Mouse (Mus musculus) adrenal gland, postnatal 0 days (tissue): ENCODE results near the gene Atp1b1. TPM values are rescaled to one million over a fixed set of nuclear protein-coding genes. Genes with fewer than 3 reads are reported as not detected.

Source experiments
- polyA plus RNA-seq: library from polyadenylated mRNA; unstranded; fragments of >200 nt; fragmentation: Nextera tagmentation; extraction: Ambion mirVana; gene quantifications from 2 replicates; pipeline ENCODE4 v1.2.1, GENCODE M21; 2015

Atp1b1 gene
- polyA plus RNA-seq, result 91.3 and 108 TPM in 2 replicates

GRCm38 (mm10) chr1:164458245-164458613, at the start of gene Atp1b1:
Gene Atp1b1, minus strand, starts transcription at chr1:164458355.

Other genes with a start within 250 kb of the Atp1b1 start
- gene Slc19a2, start 209.3 kb downstream of the Atp1b1 start, polyA plus RNA-seq, result 7.2 and 12.7 TPM in 2 replicates
- 9.3 and 13.1 TPM in 2 replicates for gene Ccdc181, start 182.8 kb downstream of the Atp1b1 start, polyA plus RNA-seq
- gene Nme7, start 154.2 kb downstream of the Atp1b1 start, polyA plus RNA-seq, result 29.2 and 32.9 TPM in 2 replicates
- 21.5 and 31.2 TPM in 2 replicates for gene Blzf1, start 150.9 kb downstream of the Atp1b1 start, polyA plus RNA-seq